9 mouse cellular contexts compared by ENCODE assay signal in genomic region chr6:145022966-145023725, GRCm38 (mm10). TPM values are rescaled to one million over a fixed set of nuclear protein-coding genes. Genes with fewer than 3 reads are reported as not detected.
DNase-seq lines count a peak whose midpoint lies in the region; ATAC-seq and TF ChIP-seq lines count a peak whose summit lies in the region.
"Had no signal": no experiment of that assay in that cellular context is flagged by ENCODE, and none has a peak within 500 bp of the region (broad histone marks: within the 10 kb centered on the region; RNA-seq: fewer than 3 reads in every experiment).

No protein-coding gene starts in this region.

- no peaks in the 10 kb centered on the region for H3K4me1 ChIP-seq in heart, adult 2 months (ENCODE audit: control insufficient read depth, insufficient read depth, low read length)
- no peaks in the 10 kb centered on the region for H3K4me1 ChIP-seq in heart, embryonic 11.5 days (ENCODE audit: control insufficient read depth, insufficient read depth, low read length)
- H3K4me1 ChIP-seq in limb, embryonic 10.5 days = peaks cover 4% of the 10 kb centered on the region; the same call in 1 of the 2 replicates
- H3K4me1 ChIP-seq: embryonic facial prominence, embryonic 13.5 days had no signal

- no peak for DNase-seq in heart, adult 2 months
- DNase-seq in right cerebral cortex, adult 2 months (ENCODE audit: low spot score in 2 of 2) = peak; percentile 35 to 43
- DNase-seq in right cerebral cortex, adult 18-20 months = no peak
- DNase-seq in adrenal gland, postnatal 25 days = peak; percentile 52
- DNase-seq in limb, embryonic 10.5 days (ENCODE audit: low spot score) = peak; percentile 70
- peak; percentile 79 for DNase-seq in splenic B cell, adult 2 months (ENCODE audit: low read depth, low spot score)
- DNase-seq in layer of hippocampus, postnatal 36 days = no peak

- H3K9me3 ChIP-seq in heart, embryonic 11.5 days (replicated peaks; ENCODE audit: control insufficient read depth, low read length) = no peaks in the 10 kb centered on the region
- 0 out of 2 replicates have a peak, but pooled peaks cover 2% of the 10 kb centered on the region for H3K9me3 ChIP-seq in limb, embryonic 10.5 days (replicated peaks)

- H3K27ac ChIP-seq in heart, adult 2 months = no peak overlapping the region
- H3K27ac ChIP-seq in heart, embryonic 11.5 days (ENCODE audit: low read depth, low read length) = no peak overlapping the region
- H3K27ac ChIP-seq in limb, embryonic 10.5 days = no peak overlapping the region
- H3K27ac ChIP-seq: embryonic facial prominence, embryonic 13.5 days had no signal

- no peaks in the 10 kb centered on the region for H3K36me3 ChIP-seq in heart, adult 2 months (ENCODE audit: control insufficient read depth, insufficient read depth, low read length)
- no peaks in the 10 kb centered on the region for H3K36me3 ChIP-seq in heart, embryonic 11.5 days (ENCODE audit: control insufficient read depth, insufficient read depth, low read length)
- peaks cover 59% of the 10 kb centered on the region for H3K36me3 ChIP-seq in limb, embryonic 10.5 days
- H3K36me3 ChIP-seq in splenic B cell, adult 2 months (ENCODE audit: control insufficient read depth, insufficient read depth, low read length, poor library complexity, severe bottlenecking) = no peaks in the 10 kb centered on the region

- TF ChIP-seq POLR2A in heart, adult 2 months (IDR thresholded peaks at IDR 0.05; ENCODE audit: insufficient read depth, low read depth, low read length) = no peak

- no peak overlapping the region for H3K4me2 ChIP-seq in heart, embryonic 11.5 days
- H3K4me2 ChIP-seq: embryonic facial prominence, embryonic 13.5 days had no signal

- no peak overlapping the region for H3K9ac ChIP-seq in heart, adult 2 months (ENCODE audit: low read depth, low read length)
- H3K9ac ChIP-seq in heart, embryonic 11.5 days (ENCODE audit: low read depth, low read length) = no peak overlapping the region
- H3K9ac ChIP-seq: embryonic facial prominence, embryonic 13.5 days had no signal

- intact Hi-C loops in heart, adult 2 months (cut with DNase I) = no loop called here

- TF ChIP-seq EP300 in heart, adult 2 months (IDR thresholded peaks at IDR 0.05; ENCODE audit: insufficient read depth, low read depth, low read length) = no peak

- no peaks in the 10 kb centered on the region for H3K79me2 ChIP-seq in heart, adult 2 months (replicated peaks; ENCODE audit: control insufficient read depth, insufficient read depth, low read length)

- TF ChIP-seq CTCF in heart, adult 2 months (IDR thresholded peaks at IDR 0.05) = peak; percentile 66

- H3K4me3 ChIP-seq in heart, adult 2 months = no peak overlapping the region
- H3K4me3 ChIP-seq in heart, embryonic 11.5 days (ENCODE audit: low read depth, low read length) = no peak overlapping the region
- no peak overlapping the region for H3K4me3 ChIP-seq in limb, embryonic 10.5 days
- H3K4me3 ChIP-seq: embryonic facial prominence, embryonic 13.5 days had no signal

- WGBS in heart, adult 2 months = 80% methylated on average over 14 of the region's 14 CpGs
- 74% methylated on average over 14 of the region's 14 CpGs for WGBS in heart, embryonic 11.5 days (ENCODE audit: insufficient replicate concordance)
- 88% methylated on average over 14 of the region's 14 CpGs for WGBS in limb, embryonic 10.5 days

- no peaks in the 10 kb centered on the region for H3K27me3 ChIP-seq in heart, adult 2 months (ENCODE audit: control insufficient read depth, insufficient read depth, low read length)
- no peaks in the 10 kb centered on the region for H3K27me3 ChIP-seq in heart, embryonic 11.5 days (ENCODE audit: control insufficient read depth, insufficient read depth, low read length)
- H3K27me3 ChIP-seq in limb, embryonic 10.5 days (ENCODE audit: low read depth, poor library complexity, severe bottlenecking) = no peaks in the 10 kb centered on the region
- no peaks in the 10 kb centered on the region for H3K27me3 ChIP-seq in splenic B cell, adult 2 months (ENCODE audit: control insufficient read depth, insufficient read depth, low read length, poor library complexity, severe bottlenecking)
- H3K27me3 ChIP-seq: embryonic facial prominence, embryonic 13.5 days had no signal

- ATAC-seq in heart, embryonic 11.5 days (replicated peaks; ENCODE audit: insufficient number of reproducible peaks, low FRiP score, low TSS enrichment) = no peak

RNA-seq across cellular contexts. Expression of gene Bcat1, which starts 52.8 kb away (rescaled TPM):
- total RNA-seq in heart, adult 2 months (2021) = 1 to 10 TPM in 1 of 2 experiments, under 1 TPM in 1; 0.86 to 1.0 TPM
- polyA plus RNA-seq in heart, adult 2 months (2012; rRNA removed) = 0.37 and 0.73 TPM in 2 replicates
- polyA plus RNA-seq in heart, embryonic 11.5 days (2014; fragmentation: Nextera tagmentation; extraction: Ambion mirVana) = 24.1 and 24.2 TPM in 2 replicates
- 13.4 and 15.8 TPM in 2 replicates for total RNA-seq in adrenal gland, postnatal 25 days (2021)
- polyA plus RNA-seq in limb, embryonic 10.5 days (2016; fragmentation: Nextera tagmentation; extraction: Ambion mirVana) = 66.0 and 103 TPM in 2 replicates
- total RNA-seq in layer of hippocampus, postnatal 36 days (2021) = 100 to 1,000 TPM; 100 to 102 TPM

Comparison
In these comparisons a context has a peak if more than half of its experiments do, and no peak if none do; other contexts are left out.
1. DNase-seq: peak in right cerebral cortex, adult 2 months (2 of 2), adrenal gland, postnatal 25 days (single experiment), limb, embryonic 10.5 days (single experiment) and splenic B cell, adult 2 months (single experiment); none in heart, adult 2 months (0 of 2), right cerebral cortex, adult 18-20 months (single experiment) and layer of hippocampus, postnatal 36 days (0 of 2).